Mouse (Mus musculus) limb, embryonic 10.5 days (tissue): ENCODE results near the gene Lrrc26. TPM values are rescaled to one million over a fixed set of nuclear protein-coding genes. Genes with fewer than 3 reads are reported as not detected.
"Not testable (repeated sequence)": the region's sequence is repeated elsewhere in the genome, so short reads cannot be mapped to it uniquely, and the experiment has no call there.

Experiments used
- DNase-seq: peaks from one replicate; pipeline ENCODE4 v3.0.0-alpha.2; 2017; ENCODE audit warnings: low spot score
- H3K27ac ChIP-seq: fragments of 300-500 bp; sonication (generic); 2 replicates; pipeline ENCODE4 v1.5.1; 2016; ENCODE audit warnings: mild to moderate bottlenecking
- H3K27me3 ChIP-seq: fragments of 300-500 bp; sonication (generic); 2 replicates; pipeline ENCODE4 v1.6.1; 2016; ENCODE audit warnings: low read depth, mild to moderate bottlenecking; ENCODE audit not compliant: poor library complexity, severe bottlenecking
- H3K36me3 ChIP-seq: fragments of 300-500 bp; sonication (generic); 2 replicates; pipeline ENCODE4 v1.6.1; 2016; ENCODE audit warnings: mild to moderate bottlenecking, moderate library complexity
- H3K4me1 ChIP-seq: fragments of 300-500 bp; sonication (generic); 2 replicates; pipeline ENCODE4 v1.6.1; 2016
- H3K4me3 ChIP-seq: fragments of 300-500 bp; sonication (generic); 2 replicates; pipeline ENCODE4 v1.5.1; 2016; ENCODE audit warnings: mild to moderate bottlenecking, moderate library complexity
- H3K9me3 ChIP-seq: fragments of 300-500 bp; sonication (generic); replicated peaks from 2 replicates; pipeline ENCODE4 v1.6.1; 2016; ENCODE audit warnings: mild to moderate bottlenecking
- WGBS: fragments of 180-500 bp; shearing (Covaris S2); methylation state at CpG from one replicate; pipeline ENCODE4 v1.1.7; 2016; 5-methylcytosine and 5-hydroxymethylcytosine counted together
- polyA plus RNA-seq: library from polyadenylated mRNA; unstranded; fragments of >200 nt; fragmentation: Nextera tagmentation; extraction: Ambion mirVana; gene quantifications from 2 replicates; pipeline ENCODE4 v1.2.1, GENCODE M21; 2016

Gene Lrrc26
- polyA plus RNA-seq: not detected in 2 replicates

- DNase-seq: no peak
- Histone ChIP-seq H3K36me3 (peaks cover 22% of the 10 kb centered on the region), H3K4me3 (peak within 1 kb of the TSS; percentile 22), H3K4me1 (peaks cover 27% of the 10 kb centered on the region), H3K9me3 (no peaks in the 10 kb centered on the region), H3K27me3 (peaks cover 88% of the 10 kb centered on the region), H3K27ac (no peak within 1 kb of the TSS)
- WGBS: 16% methylated on average over 11 of the region's 11 CpGs
These were observed at the start of gene Lrrc26 for GRCm38 (mm10) chr2:25289651-25290050. Lrrc26 (plus strand) TSS chr2:25289915.

DNA sequence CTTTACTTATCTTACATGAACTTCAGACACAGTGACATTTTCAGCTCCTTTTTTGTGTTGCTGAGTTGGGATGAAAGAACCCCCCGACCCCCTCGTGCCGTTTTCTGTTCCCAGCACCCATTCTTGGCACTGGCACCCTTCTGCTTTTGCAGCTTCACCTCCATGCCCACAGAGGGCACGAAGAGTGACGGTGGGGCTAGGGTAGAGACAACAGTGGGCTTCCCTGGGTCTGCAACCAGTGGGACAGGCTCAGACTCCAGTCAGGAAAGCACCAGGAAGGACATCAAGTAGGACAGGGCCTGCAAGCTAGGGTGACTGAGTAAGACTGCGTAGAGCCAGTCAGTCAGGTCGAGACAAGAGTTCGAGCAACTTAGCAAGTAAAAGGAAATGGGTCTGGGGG is 49.4 kb upstream of the Lrrc26 start:
- H3K4me3 ChIP-seq: peak overlapping the region; percentile 63
- 46% methylated on average over 8 of the region's 8 CpGs for WGBS
- peaks cover 4% of the 10 kb centered on the region for H3K36me3 ChIP-seq
- no peaks in the 10 kb centered on the region for H3K9me3 ChIP-seq
- H3K27ac ChIP-seq: peak overlapping the region; percentile 71; the same call in 1 of the 2 replicates
- DNase-seq: no peak
- peaks cover 34% of the 10 kb centered on the region for H3K4me1 ChIP-seq
- H3K27me3 ChIP-seq: peaks cover 62% of the 10 kb centered on the region

- H3K27ac ChIP-seq: peak overlapping the region; percentile 71
- H3K9me3 ChIP-seq: no peaks in the 10 kb centered on the region
- peaks cover 56% of the 10 kb centered on the region for H3K27me3 ChIP-seq
- H3K4me3 ChIP-seq: peak overlapping the region; percentile 63
- H3K4me1 ChIP-seq: peaks cover 34% of the 10 kb centered on the region
- DNase-seq: peak; percentile 79
- H3K36me3 ChIP-seq: peaks cover 10% of the 10 kb centered on the region
- 2% methylated on average over 29 of the region's 29 CpGs for WGBS
These were observed 48.8 kb upstream of the Lrrc26 start for GRCm38 (mm10) chr2:25240723-25241437.

- peaks cover 15% of the 10 kb centered on the region for H3K36me3 ChIP-seq
- H3K27me3 ChIP-seq: peaks cover 51% of the 10 kb centered on the region
- no peak overlapping the region; the same call in 1 of the 2 replicates for H3K27ac ChIP-seq
- H3K4me1 ChIP-seq: peaks cover 34% of the 10 kb centered on the region
- peak overlapping the region; percentile 63 for H3K4me3 ChIP-seq
- DNase-seq: no peak
- 24% methylated on average over 6 of the region's 6 CpGs for WGBS
- H3K9me3 ChIP-seq: no peaks in the 10 kb centered on the region
These were observed 48.3 kb upstream of the Lrrc26 start for GRCm38 (mm10) chr2:25241438-25241775.

- H3K27ac ChIP-seq: peak within 1 kb of the TSS; percentile 71
- peaks cover 31% of the 10 kb centered on the region for H3K4me1 ChIP-seq
- H3K36me3 ChIP-seq: peaks cover 22% of the 10 kb centered on the region
- peaks cover 48% of the 10 kb centered on the region for H3K27me3 ChIP-seq
- H3K9me3 ChIP-seq: no peaks in the 10 kb centered on the region
- DNase-seq: peak; percentile 43
- under 1% methylated on average over 59 of the region's 59 CpGs for WGBS
- H3K4me3 ChIP-seq: peak within 1 kb of the TSS; percentile 63
These were observed 47.6 kb upstream of the Lrrc26 start, which contains the start of the genes Rnf208 and Cysrt1 for GRCm38 (mm10) chr2:25242101-25242506. Rnf208 (plus strand) TSS chr2:25242255. Cysrt1 (minus strand) TSS chr2:25242452.

DNA sequence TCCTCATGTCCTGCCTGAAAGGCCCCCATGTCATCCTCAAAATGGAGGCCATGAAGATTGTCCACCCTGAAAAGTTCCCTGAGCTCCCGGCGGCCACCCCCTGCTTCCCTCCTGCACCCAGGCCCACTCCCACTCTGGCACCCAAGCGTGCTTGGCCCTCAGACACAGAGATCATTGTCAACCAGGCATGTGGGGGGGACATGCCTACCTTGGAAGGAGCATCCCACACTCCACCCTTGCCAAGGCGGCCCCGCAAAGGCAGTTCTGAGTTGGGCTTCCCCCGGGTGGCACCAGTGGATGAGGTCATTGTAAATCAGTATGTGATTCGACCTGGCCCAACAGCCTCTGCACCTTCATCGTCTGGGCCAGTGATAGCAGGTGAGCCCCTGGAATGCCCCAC is 46.4 kb upstream of the Lrrc26 start:
- no peak for DNase-seq
- Histone ChIP-seq H3K36me3 (peaks cover 35% of the 10 kb centered on the region), H3K27me3 (peaks cover 44% of the 10 kb centered on the region), H3K4me1 (peaks cover 31% of the 10 kb centered on the region), H3K4me3 (peak overlapping the region; percentile 63), H3K9me3 (no peaks in the 10 kb centered on the region), H3K27ac (peak overlapping the region; percentile 47; the same call in 1 of the 2 replicates)
- 72% methylated on average over 8 of the region's 8 CpGs for WGBS

DNA sequence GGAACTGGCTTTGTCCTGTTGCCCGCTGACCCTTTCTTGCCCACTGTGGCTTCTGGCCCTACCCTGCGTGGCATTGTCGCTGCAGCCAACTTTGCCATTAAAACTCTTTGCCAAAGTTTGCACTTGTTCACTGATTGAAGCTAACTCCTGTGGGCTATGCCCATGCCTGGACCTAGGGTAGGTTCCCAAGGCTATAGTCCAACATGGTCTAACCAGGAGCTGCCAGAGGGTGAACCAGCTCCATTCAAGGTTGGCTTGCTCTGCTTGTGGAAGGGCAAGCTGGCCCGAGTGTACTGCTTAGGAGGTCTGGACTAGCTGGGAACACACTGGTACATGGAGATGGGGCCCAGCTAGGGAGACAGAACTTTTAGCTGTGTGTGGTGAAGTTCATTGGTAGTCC is 45.6 kb upstream of the Lrrc26 start:
- Histone ChIP-seq H3K27me3 (peaks cover 39% of the 10 kb centered on the region), H3K27ac (no peak overlapping the region), H3K4me1 (peaks cover 31% of the 10 kb centered on the region), H3K9me3 (no peaks in the 10 kb centered on the region), H3K4me3 (no peak overlapping the region), H3K36me3 (peaks cover 43% of the 10 kb centered on the region)
- DNase-seq: no peak
- 87% methylated on average over 4 of the region's 4 CpGs for WGBS

DNA sequence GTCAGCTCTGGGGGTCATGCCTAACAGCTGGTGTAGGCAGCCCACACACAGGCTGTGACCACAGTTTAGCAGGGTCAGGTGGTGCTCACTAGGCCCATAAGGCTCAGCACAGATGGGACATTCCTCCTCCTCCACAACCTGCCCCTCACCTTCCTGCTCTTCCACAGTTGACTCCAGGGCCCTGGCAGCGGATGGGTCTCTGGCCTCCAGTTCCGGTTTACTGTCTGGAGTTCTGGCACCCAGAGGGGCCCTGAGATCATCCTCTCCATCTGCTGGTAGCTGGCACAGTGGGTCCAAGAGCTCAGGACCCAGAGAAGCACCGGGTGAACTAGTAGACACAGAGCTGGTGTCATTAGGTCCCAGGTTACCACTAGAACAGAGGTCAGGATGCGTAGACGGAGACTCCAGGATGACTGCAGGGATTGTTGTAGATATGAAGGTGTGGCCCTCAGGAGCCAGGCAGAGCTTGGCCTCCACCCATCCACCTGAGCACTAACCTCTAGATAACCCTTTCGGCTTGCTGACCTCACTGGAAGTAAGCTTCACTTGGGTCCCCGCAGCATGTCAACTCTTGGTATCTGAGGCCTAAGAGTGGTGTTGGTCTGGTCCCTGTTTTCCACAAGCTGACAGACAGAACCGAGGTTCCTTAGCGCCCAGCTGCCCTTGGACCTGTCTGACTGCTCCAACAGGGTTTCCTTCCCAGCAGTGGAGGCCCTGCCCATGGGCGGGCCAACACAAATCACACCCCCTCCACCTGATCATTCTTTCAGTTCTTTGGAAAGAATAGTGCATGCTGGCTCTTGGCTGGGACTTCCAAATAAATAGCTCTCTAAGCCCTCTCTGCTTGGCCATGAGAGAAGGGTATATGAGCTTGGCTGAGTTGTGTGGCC is 43.3 kb upstream of the Lrrc26 start, which contains the start of gene AL732309.1:
AL732309.1 (minus strand) TSS at position 681 of the 890 bp plus-strand sequence.
- Histone ChIP-seq H3K27ac (no peak within 1 kb of the TSS), H3K9me3 (no peaks in the 10 kb centered on the region), H3K36me3 (peaks cover 65% of the 10 kb centered on the region), H3K4me1 (peaks cover 18% of the 10 kb centered on the region), H3K4me3 (no peak within 1 kb of the TSS), H3K27me3 (peaks cover 31% of the 10 kb centered on the region)
- WGBS: 91% methylated on average over 10 of the region's 10 CpGs
- DNase-seq: no peak

- 83% methylated on average over 1 of the region's 1 CpGs for WGBS
- no peak overlapping the region for H3K27ac ChIP-seq
- H3K9me3 ChIP-seq: no peaks in the 10 kb centered on the region
- H3K4me1 ChIP-seq: peaks cover 18% of the 10 kb centered on the region
- H3K27me3 ChIP-seq: no peaks in the 10 kb centered on the region
- H3K4me3 ChIP-seq: no peak overlapping the region
- no peak for DNase-seq
- H3K36me3 ChIP-seq: peaks cover 56% of the 10 kb centered on the region
These were observed 37.4 kb upstream of the Lrrc26 start for GRCm38 (mm10) chr2:25252331-25252730.

- Histone ChIP-seq H3K27me3 (no peaks in the 10 kb centered on the region), H3K9me3 (no peaks in the 10 kb centered on the region), H3K27ac (peak within 1 kb of the TSS; percentile 92), H3K4me1 (peaks cover 18% of the 10 kb centered on the region), H3K36me3 (peaks cover 26% of the 10 kb centered on the region), H3K4me3 (peak within 1 kb of the TSS; percentile 79)
- WGBS: under 1% methylated on average over 39 of the region's 39 CpGs
- peak; percentile 99 for DNase-seq
These were observed 34.4 kb upstream of the Lrrc26 start, which contains the start of gene Tmem203 for GRCm38 (mm10) chr2:25255284-25255779. Tmem203 (plus strand) TSS chr2:25255439.

GRCm38 (mm10) chr2:25256443-25257109 is 33.1 kb upstream of the Lrrc26 start:
- not testable (repeated sequence) for DNase-seq, H3K27me3 ChIP-seq
- WGBS: 68% methylated on average over 12 of the region's 12 CpGs

DNA sequence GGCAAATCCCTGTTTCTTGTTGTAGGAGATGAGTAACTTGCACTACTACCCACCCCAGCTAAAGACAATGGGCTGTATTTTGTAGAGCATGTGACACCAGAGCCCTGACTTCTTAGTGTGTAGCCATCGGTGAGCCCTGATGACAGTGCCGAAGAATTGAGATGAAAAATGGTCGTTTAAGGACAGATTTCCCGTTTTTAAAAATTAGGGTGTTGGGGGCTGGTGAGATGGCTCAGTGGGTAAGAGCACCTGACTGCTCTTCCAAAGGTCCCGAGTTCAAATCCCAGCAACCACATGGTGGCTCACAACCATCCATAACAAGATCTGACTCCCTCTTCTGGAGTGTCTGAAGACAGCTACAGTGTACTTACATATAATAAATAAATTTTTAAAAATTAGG is 32.5 kb upstream of the Lrrc26 start:
- H3K4me3 ChIP-seq, H3K27ac ChIP-seq, H3K9me3 ChIP-seq, H3K27me3 ChIP-seq, DNase-seq, H3K36me3 ChIP-seq: not testable (repeated sequence)
- 91% methylated on average over 5 of the region's 5 CpGs for WGBS
- H3K4me1 ChIP-seq: peaks cover 23% of the 10 kb centered on the region

More at GRCm38 (mm10) chr2:25256443-25257109, 33.1 kb upstream of the Lrrc26 start:
- H3K9me3 ChIP-seq, H3K27ac ChIP-seq: not testable (repeated sequence)
- H3K4me1 ChIP-seq: peaks cover 18% of the 10 kb centered on the region
- H3K36me3 ChIP-seq: peaks cover 14% of the 10 kb centered on the region
- peak overlapping the region; percentile 79 for H3K4me3 ChIP-seq
